In genomic region chr4:123810475-123811295, GRCm38 (mm10) we compare ENCODE assay signal across 27 mouse cellular contexts. TPM values are rescaled to one million over a fixed set of nuclear protein-coding genes. Genes with fewer than 3 reads are reported as not detected.
A peak's percentile ranks its signal among the peaks of the same experiment; 100 is the strongest.
DNase-seq lines count a peak whose midpoint lies in the region; ATAC-seq and TF ChIP-seq lines count a peak whose summit lies in the region.
"Had no signal": no experiment of that assay in that cellular context is flagged by ENCODE, and none has a peak within 500 bp of the region (broad histone marks: within the 10 kb centered on the region; RNA-seq: fewer than 3 reads in every experiment).

No protein-coding gene starts in this region.

- peaks cover 9% of the 10 kb centered on the region for H3K4me1 ChIP-seq in heart, embryonic 15.5 days (replicated peaks)
- no peaks in the 10 kb centered on the region for H3K4me1 ChIP-seq in heart, embryonic 11.5 days (ENCODE audit: control insufficient read depth, insufficient read depth, low read length)
- H3K4me1 ChIP-seq in E14TG2a.4 (replicated peaks; ENCODE audit: low read depth, low read length), result peaks cover 27% of the 10 kb centered on the region
- H3K4me1 ChIP-seq in small intestine, adult 2 months (ENCODE audit: control insufficient read depth, insufficient read depth, insufficient read length, low read length), result peaks cover 26% of the 10 kb centered on the region
- H3K4me1 ChIP-seq in midbrain, embryonic 10.5 days, result peaks cover 8% of the 10 kb centered on the region
- H3K4me1 ChIP-seq: neural tube, embryonic 15.5 days had no signal

- peak; percentile 55 for DNase-seq in ZHBTc4 (ENCODE audit: low read depth, low spot score)
- DNase-seq in midbrain, embryonic 10.5 days (ENCODE audit: low spot score), result no peak
- DNase-seq in frontal cortex, adult 2 months (ENCODE audit: extremely low spot score in 1 of 2, low spot score in 1 of 2), result no peak
- DNase-seq: adrenal gland, postnatal 10 days; B cell, adult 2 months; cerebellum, adult 11 months; cerebellum, postnatal 14 days; embryo, embryonic 11 days; gastrocnemius, postnatal 36 days; kidney, adult 18-20 months; left cerebral cortex, postnatal 4 days; liver; midbrain, embryonic 14.5 days; spleen, adult 18-20 months had no signal

- no peak for TF ChIP-seq CTCF in E14TG2a.4 (conservative IDR thresholded peaks at IDR 0.05; ENCODE audit: low read length)
- 0 out of 2 replicates have a peak, but pooled peaks have one; percentile 2 for TF ChIP-seq CTCF in small intestine, adult 2 months (IDR thresholded peaks at IDR 0.05; ENCODE audit: extremely low read depth, insufficient read length, insufficient replicate concordance, low read depth, low read length)

- H3K9me3 ChIP-seq in heart, embryonic 15.5 days (replicated peaks), result no peaks in the 10 kb centered on the region
- no peaks in the 10 kb centered on the region for H3K9me3 ChIP-seq in heart, embryonic 11.5 days (replicated peaks; ENCODE audit: control insufficient read depth, low read length)
- peaks cover 12% of the 10 kb centered on the region for H3K9me3 ChIP-seq in E14TG2a.4 (ENCODE audit: low read length)
- no peaks in the 10 kb centered on the region for H3K9me3 ChIP-seq in midbrain, embryonic 10.5 days (replicated peaks)
- H3K9me3 ChIP-seq: neural tube, embryonic 15.5 days had no signal

- no peak for TF ChIP-seq POLR2A in small intestine, adult 2 months (IDR thresholded peaks at IDR 0.05; ENCODE audit: low read depth, low read length)

- no peak overlapping the region for H3K4me3 ChIP-seq in heart, embryonic 15.5 days
- H3K4me3 ChIP-seq in heart, embryonic 11.5 days (ENCODE audit: low read depth, low read length), result no peak overlapping the region
- H3K4me3 ChIP-seq in E14TG2a.4 (replicated peaks; ENCODE audit: low read length), result peak overlapping the region; percentile 62
- no peak overlapping the region for H3K4me3 ChIP-seq in small intestine, adult 2 months (ENCODE audit: low read depth, low read length)
- no peak overlapping the region for H3K4me3 ChIP-seq in midbrain, embryonic 10.5 days
- H3K4me3 ChIP-seq: neural tube, embryonic 15.5 days had no signal

- H3K4me2 ChIP-seq in heart, embryonic 15.5 days, result 0 out of 2 replicates have a peak overlapping the region, but pooled peaks have one; percentile 22
- H3K4me2 ChIP-seq in heart, embryonic 11.5 days, result no peak overlapping the region
- H3K4me2 ChIP-seq: neural tube, embryonic 15.5 days had no signal

- WGBS in heart, embryonic 15.5 days, result 59% methylated on average over 12 of the region's 12 CpGs
- WGBS in heart, embryonic 11.5 days (ENCODE audit: insufficient replicate concordance), result 69% methylated on average over 12 of the region's 12 CpGs
- WGBS in small intestine, adult 2 months, result 41% methylated on average over 12 of the region's 12 CpGs
- 88% methylated on average over 12 of the region's 12 CpGs for WGBS in midbrain, embryonic 10.5 days

- H3K27me3 ChIP-seq in heart, embryonic 15.5 days, result no peaks in the 10 kb centered on the region
- no peaks in the 10 kb centered on the region for H3K27me3 ChIP-seq in heart, embryonic 11.5 days (ENCODE audit: control insufficient read depth, insufficient read depth, low read length)
- no peaks in the 10 kb centered on the region for H3K27me3 ChIP-seq in E14TG2a.4 (ENCODE audit: insufficient read depth, low read length)
- H3K27me3 ChIP-seq in small intestine, adult 2 months (ENCODE audit: control insufficient read depth, insufficient read depth, low read length), result no peaks in the 10 kb centered on the region
- H3K27me3 ChIP-seq in midbrain, embryonic 10.5 days (ENCODE audit: low read depth, poor library complexity, severe bottlenecking), result no peaks in the 10 kb centered on the region
- H3K27me3 ChIP-seq: neural tube, embryonic 15.5 days had no signal

- H3K9ac ChIP-seq in heart, embryonic 15.5 days, result no peak overlapping the region
- H3K9ac ChIP-seq in heart, embryonic 11.5 days (ENCODE audit: low read depth, low read length), result no peak overlapping the region
- H3K9ac ChIP-seq: neural tube, embryonic 15.5 days had no signal

- H3K36me3 ChIP-seq in heart, embryonic 15.5 days, result no peaks in the 10 kb centered on the region
- H3K36me3 ChIP-seq in heart, embryonic 11.5 days (ENCODE audit: control insufficient read depth, insufficient read depth, low read length), result no peaks in the 10 kb centered on the region
- no peaks in the 10 kb centered on the region for H3K36me3 ChIP-seq in E14TG2a.4 (ENCODE audit: insufficient read depth, low read length)
- 0 out of 2 replicates have a peak, but pooled peaks cover 2% of the 10 kb centered on the region for H3K36me3 ChIP-seq in small intestine, adult 2 months (ENCODE audit: control insufficient read depth, insufficient read depth, low read length)
- no peaks in the 10 kb centered on the region for H3K36me3 ChIP-seq in midbrain, embryonic 10.5 days
- H3K36me3 ChIP-seq: neural tube, embryonic 15.5 days had no signal

- peak overlapping the region; percentile 46 for H3K27ac ChIP-seq in heart, embryonic 15.5 days
- H3K27ac ChIP-seq in heart, embryonic 11.5 days (ENCODE audit: low read depth, low read length), result no peak overlapping the region
- H3K27ac ChIP-seq in small intestine, adult 2 months (ENCODE audit: insufficient read depth, low read depth, low read length), result peak overlapping the region; percentile 95
- H3K27ac ChIP-seq in midbrain, embryonic 10.5 days (replicated peaks), result no peak overlapping the region
- H3K27ac ChIP-seq: kidney, postnatal 0 days; neural tube, embryonic 15.5 days had no signal

- ATAC-seq in heart, embryonic 15.5 days (replicated peaks; ENCODE audit: insufficient number of reproducible peaks, insufficient read depth, low FRiP score, low read depth), result no peak; the same call in 1 of the 2 replicates
- ATAC-seq in heart, embryonic 11.5 days (replicated peaks; ENCODE audit: insufficient number of reproducible peaks, low FRiP score, low TSS enrichment), result no peak
- ATAC-seq: activated CD4-positive, CD25-positive, alpha-beta regulatory T cell, adult 4 months; forebrain, embryonic 16.5 days; hindbrain, embryonic 16.5 days; lung, postnatal 0 days had no signal

RNA-seq across cellular contexts. Expression of gene Rhbdl2, which starts 23.0 kb away (rescaled TPM):
- polyA plus RNA-seq in heart, embryonic 15.5 days (2015; fragmentation: Nextera tagmentation; extraction: Ambion mirVana), result 1.5 and 4.7 TPM in 2 replicates
- 1.9 and 2.1 TPM in 2 replicates for polyA plus RNA-seq in heart, embryonic 11.5 days (2014; fragmentation: Nextera tagmentation; extraction: Ambion mirVana)
- 3.3 and 6.2 TPM in 2 replicates for polyA plus RNA-seq in small intestine, adult 2 months (2012; rRNA removed)
- 0.11 and 0.72 TPM in 2 replicates for polyA plus RNA-seq in midbrain, embryonic 10.5 days (2016; fragmentation: Nextera tagmentation; extraction: Ambion mirVana)
- 1.2 and 1.8 TPM in 2 replicates for polyA plus RNA-seq in frontal cortex, adult 2 months (2012; rRNA removed)

RNA-seq across cellular contexts. Expression of gene 4933427I04Rik, which starts 48.8 kb away (rescaled TPM):
- polyA plus RNA-seq in heart, embryonic 15.5 days (2015; fragmentation: Nextera tagmentation; extraction: Ambion mirVana), result not detected in 2 replicates
- polyA plus RNA-seq in heart, embryonic 11.5 days (2014; fragmentation: Nextera tagmentation; extraction: Ambion mirVana), result not detected in 2 replicates
- not detected in 2 replicates for polyA plus RNA-seq in small intestine, adult 2 months (2012; rRNA removed)
- 0.06 TPM in 1 of 2 replicates, not detected in the other for polyA plus RNA-seq in midbrain, embryonic 10.5 days (2016; fragmentation: Nextera tagmentation; extraction: Ambion mirVana)
- 0.06 TPM in 1 of 2 replicates, not detected in the other for polyA plus RNA-seq in frontal cortex, adult 2 months (2012; rRNA removed)
- polyA plus RNA-seq: activated CD4-positive, CD25-positive, alpha-beta regulatory T cell, adult 4 months; brain, embryonic 14.5 days; embryonic facial prominence, embryonic 14.5 days; liver, embryonic 16.5 days; lung, postnatal 0 days had no signal

Comparison
In these comparisons a context has a peak if more than half of its experiments do, and no peak if none do; other contexts are left out.
1. H3K27ac ChIP-seq: peak in heart, embryonic 15.5 days (single experiment) and small intestine, adult 2 months (single experiment); none in heart, embryonic 11.5 days (single experiment) and midbrain, embryonic 10.5 days (single experiment).